Mouse (Mus musculus) megakaryocyte, embryonic 14.5 days (primary cell): ENCODE measurements around the gene Sec24c.

Experiments used
- FLI1 ChIP-seq: IDR thresholded peaks from 2 replicates; pipeline ENCODE4 v1.6.1; 2012; ENCODE audit warnings: low read length, inconsistent platforms, mixed read lengths
- GATA1 ChIP-seq: IDR thresholded peaks from 3 replicates; pipeline ENCODE4 v1.6.1; 2012; ENCODE audit warnings: mixed read lengths, low read length, inconsistent platforms, borderline replicate concordance

DNA sequence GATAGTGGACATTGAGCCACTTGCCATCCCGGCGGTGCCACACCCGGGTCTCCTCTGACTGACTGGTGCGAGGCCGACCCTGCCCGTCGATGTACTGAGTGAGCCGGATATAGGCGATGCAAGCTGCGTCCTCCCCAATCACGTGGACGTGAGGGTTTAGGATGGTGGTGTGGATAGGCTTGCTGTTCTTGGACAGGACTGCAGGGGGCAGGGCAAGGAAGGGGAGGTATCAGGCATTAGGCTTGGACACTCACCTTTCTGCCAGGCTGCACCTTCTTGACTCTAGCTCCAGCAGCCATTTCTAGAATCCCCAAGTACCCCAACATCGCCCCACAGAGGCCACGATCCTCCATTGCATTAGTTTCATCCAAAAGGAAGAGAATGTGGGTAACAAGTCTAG is 63.2 kb downstream of the Sec24c start:
- no peak for TF ChIP-seq GATA1
- TF ChIP-seq FLI1: no peak
